Mouse (Mus musculus) bone marrow, adult 2 months (tissue): Measurements from ENCODE around the gene Bglap3. TPM values are rescaled to one million over a fixed set of nuclear protein-coding genes. Genes with fewer than 3 reads are reported as not detected.

Experiments used
- H3K27ac ChIP-seq: fragments of 200-500 bp; 2 replicates; pipeline ENCODE4 v1.5.1; 2012; ENCODE audit warnings: low read depth, mild to moderate bottlenecking, control low read depth, inconsistent platforms, low read length; ENCODE audit not compliant: control insufficient read depth, poor library complexity, insufficient read depth
- H3K4me1 ChIP-seq: fragments of 200-500 bp; 2 replicates; pipeline ENCODE4 v1.6.1; 2011; ENCODE audit warnings: low read length; ENCODE audit not compliant: control insufficient read depth, insufficient read depth
- H3K4me3 ChIP-seq: fragments of 200-500 bp; replicated peaks from 2 replicates; pipeline ENCODE3; 2011; ENCODE audit warnings: mild to moderate bottlenecking, low read depth, low read length, control low read depth; ENCODE audit not compliant: control insufficient read depth
- CTCF ChIP-seq: fragments of 200-500 bp; IDR thresholded peaks from 2 replicates; pipeline ENCODE4 v1.5.1; 2011; ENCODE audit warnings: low read length, control low read depth; ENCODE audit not compliant: control insufficient read depth, insufficient read depth
- POLR2A ChIP-seq: fragments of 200-500 bp; IDR thresholded peaks from 2 replicates; pipeline ENCODE4 v1.6.1; 2011; ENCODE audit warnings: low read depth, mild to moderate bottlenecking, control low read depth, low read length, borderline replicate concordance; ENCODE audit not compliant: control insufficient read depth
- WGBS: fragments of 180-500 bp; shearing (Covaris S2); methylation state at CpG from one replicate; pipeline ENCODE4 v1.1.7; 2018; 5-methylcytosine and 5-hydroxymethylcytosine counted together
- polyA plus RNA-seq: library from polyadenylated mRNA; stranded (reverse); fragments of >200 nt; gene quantifications from 2 replicates; pipeline ENCODE4 v1.2.4, GENCODE M21; 2011; ENCODE audit warnings: low replicate concordance; ENCODE audit not compliant: missing spikeins, insufficient read depth, insufficient read length

Bglap3 gene
- polyA plus RNA-seq, 1 experiment: not detected

- Histone ChIP-seq H3K4me1 (peaks cover 2% of the 10 kb centered on the region), H3K4me3 (no peak overlapping the region), H3K27ac (no peak overlapping the region; the same call in 1 of the 2 replicates)
- no peak for TF ChIP-seq POLR2A
- TF ChIP-seq CTCF: no peak
- WGBS: 50% methylated on average over 34 of the region's 34 CpGs
Measured at GRCm38 (mm10) chr3:88365705-88366361, 6.7 kb downstream of the Bglap3 start.

GRCm38 (mm10) chr3:88364337-88364736 lies 8.2 kb downstream of the Bglap3 start, which contains the start of gene Paqr6:
Gene Paqr6 (plus strand): TSS chr3:88364584.
- TF ChIP-seq CTCF: no peak
- no peak for TF ChIP-seq POLR2A
- 52% methylated on average over 16 of the region's 16 CpGs for WGBS
- Histone ChIP-seq H3K4me3 (no peak within 1 kb of the TSS), H3K27ac (peak within 1 kb of the TSS; percentile 2; the same call in 1 of the 2 replicates), H3K4me1 (peaks cover 2% of the 10 kb centered on the region)

GRCm38 (mm10) chr3:88363700-88364099 lies 8.8 kb downstream of the Bglap3 start:
- 55% methylated on average over 4 of the region's 4 CpGs for WGBS
- TF ChIP-seq CTCF: no peak
- TF ChIP-seq POLR2A: no peak
- H3K4me3 ChIP-seq: no peak overlapping the region
- H3K4me1 ChIP-seq: peaks cover 2% of the 10 kb centered on the region
- H3K27ac ChIP-seq: peak overlapping the region; percentile 2; the same call in 1 of the 2 replicates

- H3K4me3 ChIP-seq: no peak overlapping the region
- no peak overlapping the region for H3K27ac ChIP-seq
- TF ChIP-seq CTCF (no peak), POLR2A (no peak)
- WGBS: 78% methylated on average over 2 of the region's 2 CpGs
- peaks cover 2% of the 10 kb centered on the region for H3K4me1 ChIP-seq
Measured at GRCm38 (mm10) chr3:88361612-88362313, 10.8 kb downstream of the Bglap3 start.

GRCm38 (mm10) chr3:88361096-88361495 lies 11.4 kb downstream of the Bglap3 start:
- TF ChIP-seq POLR2A: no peak
- no peak for TF ChIP-seq CTCF
- WGBS: 24% methylated on average over 6 of the region's 6 CpGs
- no peak overlapping the region for H3K27ac ChIP-seq
- no peak overlapping the region for H3K4me3 ChIP-seq
- peaks cover 2% of the 10 kb centered on the region for H3K4me1 ChIP-seq

GRCm38 (mm10) chr3:88359989-88360388 lies 12.6 kb downstream of the Bglap3 start:
- Histone ChIP-seq H3K4me1 (peaks cover 2% of the 10 kb centered on the region), H3K4me3 (no peak overlapping the region), H3K27ac (no peak overlapping the region)
- WGBS: 79% methylated on average over 3 of the region's 3 CpGs
- TF ChIP-seq POLR2A: no peak
- TF ChIP-seq CTCF: no peak

GRCm38 (mm10) chr3:88359584-88359983 lies 13.0 kb downstream of the Bglap3 start:
- WGBS: 78% methylated on average over 5 of the region's 5 CpGs
- TF ChIP-seq CTCF (no peak), POLR2A (no peak)
- Histone ChIP-seq H3K27ac (no peak overlapping the region), H3K4me3 (no peak overlapping the region), H3K4me1 (peaks cover 2% of the 10 kb centered on the region)

- no peak overlapping the region for H3K27ac ChIP-seq
- 87% methylated on average over 8 of the region's 8 CpGs for WGBS
- no peaks in the 10 kb centered on the region for H3K4me1 ChIP-seq
- no peak overlapping the region for H3K4me3 ChIP-seq
- no peak for TF ChIP-seq CTCF
Measured at GRCm38 (mm10) chr3:88354396-88355165, 18.0 kb downstream of the Bglap3 start.
